Mouse (Mus musculus) natural killer cell, adult 2 months (primary cell): ENCODE results near the gene Sdsl.
A peak's percentile ranks its signal among the peaks of the same experiment; 100 is the strongest.

ENCODE experiments used
- DNase-seq, 2 experiments: peaks; one replicate each; pipeline ENCODE4 v3.0.0; 2022; ENCODE audit warnings: low spot score in 2 of 2

Sdsl gene

GRCm38 (mm10) chr5:120456841-120457554 lies 15.6 kb downstream of the Sdsl start:
- no peak for DNase-seq

- DNase-seq = no peak
Observed at GRCm38 (mm10) chr5:120456253-120456652, 16.4 kb downstream of the Sdsl start.

- no peak for DNase-seq
Observed at GRCm38 (mm10) chr5:120454756-120455337, 17.8 kb downstream of the Sdsl start.

GRCm38 (mm10) chr5:120447305-120447704 lies 25.3 kb downstream of the Sdsl start:
- DNase-seq = no peak

- peak; percentile 59 to 73 for DNase-seq
Observed at GRCm38 (mm10) chr5:120440733-120441132, 31.9 kb downstream of the Sdsl start.

- no peak for DNase-seq
Observed at GRCm38 (mm10) chr5:120439887-120440670, 32.5 kb downstream of the Sdsl start.

GRCm38 (mm10) chr5:120438991-120439710 lies 33.5 kb downstream of the Sdsl start:
- no peak for DNase-seq

GRCm38 (mm10) chr5:120438469-120438868 lies 34.1 kb downstream of the Sdsl start:
- DNase-seq = no peak

- no peak for DNase-seq
Observed at GRCm38 (mm10) chr5:120437986-120438385, 34.6 kb downstream of the Sdsl start.

- no peak for DNase-seq
Observed at GRCm38 (mm10) chr5:120437539-120437938, 35.1 kb downstream of the Sdsl start.

GRCm38 (mm10) chr5:120436885-120437495 lies 35.6 kb downstream of the Sdsl start:
- no peak for DNase-seq

- no peak for DNase-seq
Observed at GRCm38 (mm10) chr5:120435731-120436501, 36.7 kb downstream of the Sdsl start.

- no peak for DNase-seq
Observed at GRCm38 (mm10) chr5:120435006-120435681, 37.5 kb downstream of the Sdsl start.

GRCm38 (mm10) chr5:120434231-120434735 lies 38.3 kb downstream of the Sdsl start:
- no peak for DNase-seq

- no peak for DNase-seq
Observed at GRCm38 (mm10) chr5:120433135-120433760, 39.4 kb downstream of the Sdsl start.

GRCm38 (mm10) chr5:120432486-120433015 lies 40.1 kb downstream of the Sdsl start:
- DNase-seq = no peak

- no peak for DNase-seq
Observed at GRCm38 (mm10) chr5:120431649-120432485, 40.7 kb downstream of the Sdsl start, which contains the start of gene Lhx5. TSS of gene Lhx5 (plus strand) at chr5:120431699.

GRCm38 (mm10) chr5:120431001-120431583 lies 41.5 kb downstream of the Sdsl start:
- no peak for DNase-seq
